Mouse (Mus musculus) MEL (cell line): ENCODE data around the gene D6Ertd527e.

ENCODE experiments used
- ELF1 ChIP-seq: IDR thresholded peaks from 2 replicates; pipeline ENCODE4 v1.6.1; 2014; ENCODE audit warnings: low read depth, mild to moderate bottlenecking, inconsistent platforms, low read length, improper control_type of control experiment, moderate library complexity
- MYC ChIP-seq: IDR thresholded peaks from 2 replicates; pipeline ENCODE4 v1.6.1; 2011; ENCODE audit warnings: low read depth, mild to moderate bottlenecking, low read length, improper control_type of control experiment, moderate library complexity

GRCm38 (mm10) chr6:87152461-87153230, 48.1 kb downstream of the D6Ertd527e start:
- TF ChIP-seq ELF1, result no peak
- TF ChIP-seq MYC, result peak; percentile 85; the same call in 1 of the 2 replicates
